Mouse (Mus musculus) small intestine, adult 2 months (tissue): ENCODE measurements around the gene 2010111I01Rik.

ENCODE experiments used
- CTCF ChIP-seq: fragments of 200-500 bp; IDR thresholded peaks from 2 replicates; pipeline ENCODE4 v1.5.1; 2012; ENCODE audit warnings: low read depth, mild to moderate bottlenecking, control low read depth, inconsistent platforms, low read length, moderate library complexity, mixed read lengths; ENCODE audit not compliant: insufficient replicate concordance, insufficient read length; ENCODE audit errors: extremely low read depth
- POLR2A ChIP-seq: fragments of 200-500 bp; IDR thresholded peaks from 2 replicates; pipeline ENCODE4 v1.6.1; 2012; ENCODE audit warnings: low read depth, mild to moderate bottlenecking, control low read depth, inconsistent platforms, low read length, moderate library complexity

DNA sequence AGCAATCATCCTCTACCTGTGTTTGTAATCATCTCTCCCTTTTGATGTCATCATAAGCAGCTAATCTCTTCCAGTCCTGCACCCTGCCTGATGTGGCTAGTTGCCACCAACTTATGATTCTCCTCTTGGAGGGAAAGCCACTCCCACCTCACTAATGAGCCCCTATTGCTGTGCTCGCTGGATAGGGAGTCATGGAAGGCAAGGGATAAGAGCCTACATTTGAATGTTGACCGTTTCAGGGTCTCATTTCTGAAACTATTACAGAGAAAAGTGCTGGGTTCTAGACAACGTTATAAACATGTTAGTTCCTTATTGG is 109.9 kb downstream of the 2010111I01Rik start:
- TF ChIP-seq POLR2A (no peak), CTCF (no peak)
